Mouse (Mus musculus): ENCODE data around the gene Cdrt4. TPM values are rescaled to one million over a fixed set of nuclear protein-coding genes. Genes with fewer than 3 reads are reported as not detected.

Gene Cdrt4
- total and polyA plus RNA-seq, 3 experiments: 0.16 TPM; not detected in 2

DNA sequence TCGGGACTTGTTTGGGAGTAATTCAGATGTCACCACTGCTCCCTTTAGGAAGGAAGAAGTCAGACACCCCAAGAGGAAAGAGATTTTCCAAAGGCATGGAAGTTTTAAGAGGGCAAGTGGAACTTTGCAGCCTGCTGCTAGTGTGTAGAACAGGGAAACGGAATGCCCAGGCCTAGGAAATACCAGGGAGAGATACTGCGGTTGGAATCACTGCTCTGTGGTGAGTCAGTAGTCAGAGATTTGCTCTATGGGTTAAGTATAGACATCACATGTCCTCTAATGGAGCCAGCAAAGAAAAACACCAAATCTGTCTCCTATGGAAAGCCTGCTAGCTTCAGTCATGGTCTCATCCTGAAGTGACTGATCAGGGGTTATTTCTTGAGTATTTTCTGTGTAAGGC, 10.8 kb upstream of the Cdrt4 start:
- no peak for DNase-seq

DNA sequence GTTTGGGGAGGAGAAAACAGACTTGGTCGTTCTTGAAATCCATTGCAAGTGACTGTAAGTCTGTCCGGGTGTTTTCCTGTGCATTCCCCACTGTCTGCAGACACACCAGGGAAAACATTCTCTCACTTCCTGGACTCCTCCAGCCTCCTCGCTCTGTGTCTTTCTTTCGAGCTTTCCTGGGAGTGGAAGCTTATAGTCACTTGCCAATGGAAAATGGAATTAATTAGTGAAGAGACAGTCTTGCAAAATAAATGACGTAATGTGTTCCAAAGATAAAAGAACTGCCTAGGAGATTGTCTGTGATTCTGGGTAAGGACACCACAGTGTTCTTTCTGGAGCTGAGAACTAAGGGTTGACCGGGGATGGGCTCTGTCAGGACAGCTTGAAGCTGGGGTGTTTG, 7.5 kb upstream of the Cdrt4 start:
- no peak for DNase-seq

DNA sequence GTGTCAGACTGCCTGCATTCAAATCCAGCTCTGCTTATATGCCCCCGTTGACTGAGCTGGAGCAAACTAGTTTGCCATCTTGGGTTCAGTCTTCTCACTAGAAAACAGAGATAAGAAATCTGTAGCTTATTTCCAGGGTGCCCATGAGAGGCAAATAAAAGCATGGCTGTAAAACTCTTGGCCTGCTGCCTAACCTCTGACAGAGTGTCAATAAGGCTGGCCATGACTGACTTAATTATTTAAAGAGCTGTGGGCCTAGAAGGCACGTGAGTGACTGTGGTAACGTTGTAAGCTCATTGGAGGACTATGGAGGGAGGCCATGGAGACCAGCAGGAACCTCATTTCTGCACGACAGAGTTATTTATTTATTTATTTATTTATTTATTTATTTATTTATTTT, 5.5 kb upstream of the Cdrt4 start:
- DNase-seq: no peak

DNA sequence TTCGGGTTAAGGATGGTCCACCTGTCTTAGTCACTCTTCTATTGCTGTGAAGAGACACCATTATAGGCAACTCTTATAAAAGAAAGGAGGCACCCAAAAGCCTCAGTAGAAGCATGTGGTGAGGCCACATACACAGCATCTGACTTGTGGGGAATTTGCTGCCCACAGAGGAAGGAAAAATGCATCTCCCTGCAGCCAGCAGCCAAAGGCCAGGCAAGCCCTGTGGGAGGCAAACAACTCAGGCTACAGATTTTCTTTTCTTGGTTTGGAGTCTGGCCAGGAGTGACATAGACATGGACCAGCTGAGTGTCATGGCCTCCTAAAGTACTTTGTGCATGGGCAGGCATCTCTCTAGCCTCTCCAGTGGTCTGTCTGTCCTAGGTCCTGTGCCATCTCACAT, 1.4 kb upstream of the Cdrt4 start:
- DNase-seq: no peak

DNA sequence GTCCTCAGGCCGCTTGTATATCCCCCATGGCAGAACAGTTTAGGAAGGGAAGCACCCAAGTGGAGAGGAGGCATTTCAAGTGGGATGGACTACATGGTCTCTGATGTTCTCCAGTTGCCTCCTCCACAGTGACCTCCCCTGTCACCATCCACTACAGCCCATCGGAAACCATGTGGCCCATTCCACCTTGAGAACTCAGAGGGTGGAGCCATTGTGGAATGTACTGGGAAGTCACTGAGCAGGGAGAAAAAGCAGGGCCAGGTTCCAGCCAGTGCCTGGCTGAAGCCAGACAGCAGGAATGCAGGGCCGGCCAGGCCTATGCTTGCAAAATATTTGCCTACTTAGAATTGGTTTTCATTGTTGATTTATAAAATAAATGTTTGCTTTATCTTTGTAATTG, 3.8 kb downstream of the Cdrt4 start:
- DNase-seq: no peak

DNA sequence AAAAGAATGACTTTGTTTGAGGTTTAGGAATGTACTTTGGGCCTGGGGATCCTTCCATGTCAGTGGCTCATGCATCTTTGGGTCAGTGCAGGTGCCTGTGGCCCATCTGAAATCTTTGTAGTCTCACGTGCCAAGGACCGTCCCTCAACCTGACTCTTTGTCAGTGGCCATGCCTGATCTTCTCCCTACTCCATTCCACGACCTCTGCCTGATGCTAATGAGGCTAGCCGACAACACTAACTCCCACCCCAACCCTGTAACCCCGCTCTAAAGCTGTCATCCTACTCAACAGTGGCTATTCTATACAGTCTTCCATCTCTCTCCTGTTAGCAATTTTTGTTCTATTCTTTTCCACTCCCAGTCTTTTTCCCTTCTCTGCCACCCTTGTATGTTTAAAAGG, 4.2 kb downstream of the Cdrt4 start:
- DNase-seq: no peak

DNA sequence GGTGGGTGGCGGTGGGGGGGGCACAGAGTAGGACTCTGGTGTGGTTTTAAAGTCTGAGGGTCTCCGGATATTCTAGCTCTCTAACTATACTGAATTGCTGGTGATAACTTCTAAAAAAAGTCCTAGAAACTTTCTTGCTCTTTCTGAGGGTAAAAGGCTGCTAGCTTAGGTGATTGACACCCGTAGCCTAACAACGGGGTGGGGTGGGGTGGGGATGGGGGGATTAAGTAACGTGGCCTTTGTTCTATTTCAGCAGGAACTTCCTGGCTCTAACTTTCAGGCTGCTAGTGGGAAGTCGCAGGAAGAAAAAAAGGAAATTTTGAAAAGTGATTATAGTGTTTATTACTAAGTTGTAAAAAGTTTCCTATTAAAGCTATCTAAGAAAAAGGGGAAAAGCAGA, 4.8 kb downstream of the Cdrt4 start:
- no peak for DNase-seq

DNA sequence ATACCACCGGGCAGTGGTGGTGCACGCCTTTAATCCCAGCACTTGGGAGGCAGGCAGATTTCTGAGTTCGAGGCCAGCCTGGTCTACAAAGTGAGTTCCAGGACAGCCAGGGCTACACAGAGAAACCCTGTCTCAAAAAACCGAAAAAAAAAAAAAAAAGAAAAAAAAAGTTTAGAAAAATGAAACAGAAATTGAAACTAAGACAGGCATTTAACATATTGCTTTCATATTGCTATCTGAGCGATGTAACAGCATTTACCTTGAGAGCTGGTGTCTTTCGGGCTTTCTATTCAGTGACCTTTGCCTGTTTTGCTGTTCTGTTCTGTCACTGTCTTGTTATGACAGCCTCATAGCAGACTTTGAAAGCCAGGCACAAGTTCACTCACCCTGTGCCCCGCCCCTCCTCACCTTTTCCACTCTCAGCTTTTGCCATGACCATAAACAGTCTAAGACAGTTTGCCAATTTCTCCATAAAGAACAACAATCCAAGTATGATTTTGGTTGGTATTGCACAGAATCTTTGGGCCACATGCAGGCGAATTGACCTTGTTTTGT, 6.7 kb downstream of the Cdrt4 start:
- DNase-seq: no peak

DNA sequence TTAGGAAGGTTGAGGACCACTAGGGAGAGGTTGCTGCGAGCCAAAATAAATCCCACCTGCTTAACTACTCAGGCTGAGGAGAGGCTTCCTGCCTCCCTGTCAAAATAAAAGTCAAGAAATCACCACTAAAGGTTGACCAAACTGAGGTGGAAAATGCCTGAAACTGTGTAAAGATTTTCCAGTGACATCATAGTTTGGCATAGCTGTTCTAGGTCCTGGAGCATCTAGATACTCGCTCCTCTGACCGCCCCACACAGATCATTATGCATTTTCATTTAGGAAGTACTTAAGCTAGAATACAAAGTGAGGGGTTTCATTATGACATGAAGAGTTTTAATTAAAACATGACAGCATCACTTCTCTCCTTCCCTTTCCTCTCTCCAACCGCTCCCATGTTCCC, 12.3 kb downstream of the Cdrt4 start:
- no peak for DNase-seq

DNA sequence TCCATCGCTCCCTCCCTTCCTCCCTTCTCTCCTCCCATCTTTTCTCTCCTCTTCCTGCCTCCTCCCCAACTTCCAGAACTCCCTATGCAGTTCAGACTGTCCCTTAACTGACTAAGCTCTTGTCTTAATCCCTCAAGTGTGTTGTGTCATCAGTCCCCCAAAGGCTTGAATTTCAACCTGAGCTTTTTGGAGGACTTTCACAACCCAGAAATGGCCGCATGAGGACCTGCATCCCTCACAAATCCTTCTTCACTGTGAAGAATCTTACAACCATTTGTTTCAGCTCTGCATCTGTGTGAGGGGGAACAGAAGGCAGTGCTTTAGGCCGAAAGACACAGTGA, 15.4 kb downstream of the Cdrt4 start:
- no peak for DNase-seq

DNA sequence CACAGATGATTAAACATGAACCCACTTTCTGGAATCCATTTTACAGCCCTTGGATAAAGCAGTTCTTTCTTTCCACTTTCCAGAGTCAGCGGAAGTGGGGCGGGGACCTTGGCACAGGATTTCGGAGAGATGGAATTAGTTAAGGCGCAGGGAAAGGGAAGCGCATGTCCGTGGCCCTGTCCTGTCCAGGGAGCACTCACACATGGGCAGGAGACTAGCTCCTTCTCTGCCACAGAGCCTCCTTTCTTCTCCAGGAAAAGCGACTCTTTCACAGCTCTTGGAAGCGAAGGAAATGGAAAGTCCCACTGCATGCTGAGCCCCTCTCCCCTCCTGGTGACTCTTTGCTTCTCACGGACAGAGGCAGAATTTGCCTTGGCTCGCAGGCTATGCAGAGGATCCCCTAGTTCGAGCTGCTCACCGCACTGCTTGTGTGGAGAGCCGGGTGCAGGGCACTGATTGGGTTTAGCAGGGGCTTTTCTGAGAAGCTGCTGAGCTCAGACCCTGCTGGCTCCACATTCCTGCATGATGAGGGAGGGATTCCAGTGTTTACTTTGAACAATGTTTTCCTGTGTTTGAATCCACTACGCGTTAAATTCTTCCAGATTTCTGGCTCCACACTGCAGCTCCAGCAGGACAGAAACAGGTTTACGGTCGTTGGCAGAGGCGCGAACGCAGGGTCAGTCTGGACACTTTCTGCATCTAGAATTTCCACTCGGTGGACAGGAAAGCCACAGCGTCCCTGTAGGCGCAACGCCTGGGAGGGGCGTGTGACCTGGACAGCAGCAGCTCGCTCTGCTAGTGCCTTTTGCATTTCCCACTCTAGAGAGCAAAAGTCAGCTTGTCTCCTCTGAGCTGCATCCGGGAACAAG, 16.0 kb downstream of the Cdrt4 start:
- DNase-seq: peak; percentile 9

DNA sequence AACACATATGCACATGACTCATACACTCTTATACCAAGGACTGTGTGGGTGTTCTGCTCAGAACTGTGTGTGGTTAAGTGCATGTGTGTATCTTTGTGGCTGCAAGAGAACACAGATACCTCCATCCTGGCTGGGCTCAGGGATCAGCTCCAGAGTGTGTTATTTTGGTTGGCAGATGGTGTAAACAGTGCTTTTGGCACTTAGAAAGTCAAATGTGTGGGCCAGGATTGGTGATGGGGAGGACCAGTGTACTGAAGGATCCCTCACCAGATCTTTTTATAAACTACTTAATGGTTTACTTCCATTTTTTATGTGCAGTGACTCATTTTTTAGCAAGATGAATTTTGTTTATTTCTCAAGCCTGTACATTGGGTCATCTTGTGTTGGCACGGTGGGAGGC, 26.2 kb downstream of the Cdrt4 start:
- DNase-seq: no peak

DNA sequence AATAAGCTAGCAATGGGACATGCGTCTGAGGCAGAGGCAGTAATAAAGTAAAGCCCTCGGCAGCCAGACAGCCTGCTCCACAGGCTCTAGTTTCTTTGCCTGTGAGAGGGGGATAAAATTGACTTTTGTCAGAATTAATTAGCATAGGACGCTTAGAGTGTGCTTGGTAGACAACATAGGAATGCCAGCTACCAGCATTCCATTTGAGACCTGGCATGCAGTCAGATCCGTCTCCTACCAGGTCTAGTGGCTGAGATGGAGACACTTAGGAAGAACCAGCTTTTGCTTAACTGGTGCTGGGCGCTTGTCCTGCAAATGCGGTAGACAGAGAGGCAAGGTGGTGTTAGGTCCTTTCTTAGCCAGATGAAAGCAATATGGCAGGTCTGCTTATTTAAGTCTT, 27.9 kb downstream of the Cdrt4 start:
- DNase-seq: no peak

DNA sequence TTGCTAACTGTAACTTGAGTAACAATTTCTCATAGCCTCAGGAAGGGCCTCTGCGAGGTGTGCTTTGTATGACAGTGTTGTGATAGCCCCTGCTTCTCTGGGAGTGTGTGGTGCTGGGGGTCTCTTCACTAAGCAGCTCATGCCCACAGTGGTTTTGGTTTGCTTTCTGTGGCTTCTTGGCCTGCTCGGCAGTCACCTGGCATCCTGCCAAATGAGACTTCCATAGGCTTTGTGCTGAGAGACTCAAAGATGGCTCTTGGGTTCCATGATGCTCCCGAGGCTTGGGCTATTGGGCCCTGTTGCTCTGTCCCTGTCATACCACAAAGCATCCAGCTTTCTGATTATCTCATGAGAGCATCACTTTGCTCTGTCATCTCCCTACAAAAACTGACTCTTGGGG, 30.7 kb downstream of the Cdrt4 start:
- peak; percentile 3 for DNase-seq

DNA sequence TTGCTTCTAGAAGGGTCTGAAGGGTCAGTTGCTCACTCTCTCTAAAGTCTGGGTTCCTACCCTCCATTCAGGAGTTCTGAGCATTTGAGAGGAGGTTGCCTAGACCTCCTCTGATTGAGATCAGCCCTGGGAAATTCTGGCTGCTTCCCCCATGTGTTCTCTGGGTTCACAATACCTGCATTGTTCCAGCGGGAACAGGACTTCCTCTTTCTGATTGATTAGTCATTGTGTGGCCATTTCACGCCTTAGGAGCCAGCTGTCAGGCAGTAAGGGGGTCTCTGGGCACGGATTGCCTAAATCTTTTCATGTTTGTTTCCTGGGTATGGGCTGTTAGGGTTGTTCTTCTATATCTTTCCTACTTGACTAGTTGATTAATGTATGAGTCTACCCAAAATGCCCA, 32.8 kb downstream of the Cdrt4 start:
- no peak for DNase-seq

DNA sequence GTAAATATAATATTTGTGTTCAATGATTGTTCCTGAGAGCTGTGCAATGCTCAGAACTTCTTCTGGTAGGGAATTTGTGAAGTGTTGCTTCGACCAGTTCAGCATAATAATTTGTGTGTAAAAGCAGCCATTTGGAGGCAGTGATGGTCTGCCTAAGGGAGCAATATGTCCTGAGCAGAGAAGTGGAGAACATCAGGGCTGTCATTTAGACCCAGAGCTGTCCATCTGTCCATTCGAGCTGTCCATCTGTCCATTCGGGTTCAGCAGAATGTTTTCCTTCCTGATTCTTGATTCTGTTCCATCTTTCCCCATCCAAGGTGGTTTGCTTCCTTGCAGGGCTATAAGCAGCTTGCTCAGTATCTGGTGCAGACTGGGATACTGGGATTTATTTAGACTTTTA, 33.4 kb downstream of the Cdrt4 start:
- no peak for DNase-seq

DNA sequence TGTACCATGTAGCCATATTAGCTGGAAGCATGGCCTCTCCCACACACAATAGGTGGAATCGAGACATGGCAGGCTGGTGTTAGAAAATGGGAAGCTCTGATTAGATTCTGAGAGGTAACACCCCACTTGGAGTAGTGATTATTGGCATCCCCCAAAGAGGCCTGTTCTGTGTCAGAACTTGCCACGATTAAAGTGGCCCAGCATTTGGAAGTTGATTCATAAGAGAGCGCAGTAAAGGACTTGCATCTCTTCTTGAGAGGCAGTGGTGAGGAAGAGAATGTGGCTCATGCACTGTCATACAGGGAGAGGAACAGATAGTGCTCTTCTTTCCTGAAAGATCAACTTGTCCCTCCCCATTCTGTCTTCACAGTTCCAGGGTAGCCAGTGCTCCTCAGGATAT, 34.1 kb downstream of the Cdrt4 start:
- no peak for DNase-seq

DNA sequence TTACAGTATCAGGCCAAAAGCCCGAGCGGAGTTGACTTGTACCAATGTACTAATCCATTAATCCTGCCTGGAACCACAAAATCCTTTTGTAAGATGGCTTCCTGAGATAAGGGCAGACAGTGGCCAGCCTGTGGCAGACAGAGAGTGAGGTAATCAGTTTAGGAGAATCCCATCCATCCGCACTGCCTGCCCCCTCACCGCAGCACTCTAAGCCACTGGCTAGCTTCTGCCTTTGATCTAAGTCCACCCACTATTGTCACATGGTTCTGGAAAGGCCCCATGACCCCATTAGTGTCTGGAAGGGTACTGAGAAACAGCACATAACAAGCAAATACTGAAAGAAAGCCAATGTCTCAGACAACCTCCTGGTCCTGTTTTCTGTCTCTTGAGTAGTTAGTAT, 35.6 kb downstream of the Cdrt4 start:
- DNase-seq: no peak

DNA sequence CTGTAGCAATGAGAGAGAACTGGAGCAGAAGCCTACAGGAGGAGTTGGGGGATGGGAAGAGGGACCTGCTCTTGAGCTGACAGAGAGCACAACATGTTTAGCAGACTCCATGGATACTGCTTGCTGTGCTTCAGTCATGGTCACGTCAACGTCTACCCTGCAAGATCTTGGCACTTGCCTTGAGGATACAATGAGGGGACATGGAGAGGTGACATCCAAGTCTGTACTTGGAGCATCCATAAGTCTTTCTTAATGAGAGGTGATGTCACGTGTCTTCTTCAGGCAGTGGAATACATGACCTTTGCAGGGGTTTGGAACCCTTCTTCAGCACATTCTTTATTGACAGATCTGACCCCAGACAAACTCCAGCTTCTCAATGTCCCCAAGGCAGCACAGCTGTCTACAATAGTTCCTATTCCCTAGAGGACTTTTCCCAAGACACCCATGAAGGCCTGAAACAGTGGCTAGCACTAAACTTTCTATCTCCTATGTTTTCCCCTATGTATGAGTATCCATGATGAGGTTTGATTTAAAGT, 39.2 kb downstream of the Cdrt4 start:
- no peak for DNase-seq

DNA sequence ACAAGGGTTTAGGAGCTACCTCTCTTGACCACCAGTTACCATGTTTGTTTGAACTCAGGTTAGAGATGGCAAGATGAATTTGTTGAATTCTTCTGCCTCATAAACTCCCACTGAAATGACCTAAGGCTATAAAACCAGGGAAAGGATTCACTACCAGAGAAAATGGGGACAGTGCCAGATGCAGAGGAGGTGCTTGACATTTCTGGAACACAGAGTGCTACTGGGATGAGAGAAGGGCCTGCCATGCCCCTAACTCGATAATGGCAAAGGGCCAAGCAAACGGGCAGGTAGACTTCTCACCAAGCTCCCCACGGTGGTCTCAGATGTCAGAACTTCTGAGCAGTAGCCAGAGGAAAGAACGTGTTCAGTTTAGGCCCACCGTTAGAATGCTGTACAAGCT, 39.8 kb downstream of the Cdrt4 start:
- no peak for DNase-seq

DNA sequence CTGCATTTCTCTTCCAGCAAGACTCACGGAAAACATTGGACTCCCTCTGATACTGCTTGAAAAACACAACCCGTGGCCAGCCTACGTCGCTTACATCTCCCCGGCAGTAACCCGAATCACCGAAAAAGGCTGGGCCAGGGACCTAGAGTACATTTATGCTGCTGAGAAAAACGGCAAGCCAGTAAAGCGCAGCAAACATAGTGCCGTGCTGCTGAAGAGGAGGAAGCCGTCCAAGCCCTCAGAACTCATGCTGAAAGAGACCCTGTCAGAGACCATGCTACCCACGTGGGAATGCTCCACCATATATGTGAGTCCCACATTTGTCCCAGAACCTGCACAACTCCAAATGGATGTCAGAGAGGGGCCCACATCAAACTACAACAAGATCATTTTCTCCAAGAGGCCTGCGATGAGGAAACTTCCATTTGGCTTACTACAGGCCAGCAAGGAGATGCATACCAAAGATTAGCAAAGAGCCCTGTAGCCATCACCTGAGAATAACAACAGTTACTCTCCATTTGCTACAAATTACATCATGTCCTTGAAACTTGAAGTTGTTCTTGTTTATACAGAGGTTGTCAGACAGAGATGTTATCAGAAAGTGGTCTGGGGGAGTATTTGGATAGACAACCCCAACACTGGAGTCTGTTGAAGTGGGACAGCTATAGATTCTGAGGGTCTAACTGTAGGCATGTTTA, 41.7 kb downstream of the Cdrt4 start:
- DNase-seq: no peak

DNA sequence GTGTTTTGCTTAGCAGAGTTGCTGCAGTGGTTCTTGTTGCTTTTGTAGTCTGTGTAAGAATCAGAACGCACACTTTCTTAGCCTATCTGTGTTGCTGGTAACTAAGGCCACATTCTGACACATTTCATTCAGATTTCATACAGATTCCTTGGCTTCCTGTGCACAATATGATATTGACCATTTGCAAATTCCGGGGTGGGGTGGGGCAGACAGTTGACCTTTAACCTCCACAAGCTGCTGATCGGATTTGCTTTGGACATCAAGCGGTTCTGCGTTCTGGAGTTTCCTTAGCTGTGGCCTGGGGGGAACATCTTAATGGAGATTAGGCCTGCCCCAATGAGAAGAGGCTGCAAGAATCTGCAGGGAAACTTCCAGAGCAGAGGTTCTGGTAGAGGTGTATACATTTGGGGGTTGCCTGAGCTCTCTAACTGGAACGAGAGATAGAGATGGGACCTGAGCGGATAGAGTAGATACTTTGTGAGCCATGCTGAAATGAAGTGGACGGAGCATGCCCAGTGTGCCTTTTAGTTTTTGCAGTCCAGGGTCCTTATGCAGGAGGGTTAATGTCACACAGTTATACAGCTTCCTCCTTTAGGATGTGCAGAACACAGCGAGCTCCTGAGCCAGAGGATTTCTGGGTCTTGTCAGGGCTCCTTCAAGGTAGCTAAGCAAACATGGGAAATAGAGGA, 44.2 kb downstream of the Cdrt4 start:
- DNase-seq: no peak
